Mouse (Mus musculus) lung, embryonic 15.5 days (tissue): Measurements from ENCODE around the gene Pik3cb. TPM values are rescaled to one million over a fixed set of nuclear protein-coding genes. Genes with fewer than 3 reads are reported as not detected.

Source experiments
- polyA plus RNA-seq: library from polyadenylated mRNA; unstranded; fragments of >200 nt; fragmentation: Nextera tagmentation; extraction: Ambion mirVana; gene quantifications from 2 replicates; pipeline ENCODE4 v1.2.1, GENCODE M21; 2015

Gene Pik3cb
- polyA plus RNA-seq, 1 experiment from 2014 or later, result 1.5 TPM

Other genes with a start within 250 kb of the Pik3cb start
- not detected in 2 replicates for gene 7420426K07Rik, start 237.5 kb downstream of the Pik3cb start, polyA plus RNA-seq
- not detected in 2 replicates for gene Foxl2, start 185.3 kb downstream of the Pik3cb start, polyA plus RNA-seq
- 42.3 and 42.9 TPM in 2 replicates for gene Faim, start 154.2 kb downstream of the Pik3cb start, polyA plus RNA-seq
- not detected in 2 replicates for gene Gm1123, start 104.9 kb downstream of the Pik3cb start, polyA plus RNA-seq
- gene Faiml, start 96.6 kb upstream of the Pik3cb start, polyA plus RNA-seq, result not detected in 2 replicates
- 32.5 and 34.7 TPM in 2 replicates for gene Cep70, start 102.7 kb upstream of the Pik3cb start, polyA plus RNA-seq
- gene Esyt3, start 217.9 kb upstream of the Pik3cb start, polyA plus RNA-seq, result 0.78 and 0.98 TPM in 2 replicates